Mouse (Mus musculus): Measurements from ENCODE around the gene Coq2. TPM values are rescaled to one million over a fixed set of nuclear protein-coding genes. Genes with fewer than 3 reads are reported as not detected.

Gene Coq2
- polyA plus RNA-seq, 1 experiment from 2014 or later: 61.8 TPM

Other genes starting within 250 kb of the Coq2 start
- gene Lin54, start 174.5 kb downstream of the Coq2 start, polyA plus RNA-seq (2014; fragmentation: Nextera tagmentation; extraction: Ambion mirVana): 12.3 and 12.5 TPM in 2 replicates
- 178 and 188 TPM in 2 replicates for gene Cops4, start 156.8 kb downstream of the Coq2 start, polyA plus RNA-seq (2014; fragmentation: Nextera tagmentation; extraction: Ambion mirVana)
- 8.6 TPM in 2 replicates for gene Plac8, start 102.9 kb downstream of the Coq2 start, polyA plus RNA-seq (2014; fragmentation: Nextera tagmentation; extraction: Ambion mirVana)
- 5.3 and 5.9 TPM in 2 replicates for gene Hpse, start 44.6 kb upstream of the Coq2 start, polyA plus RNA-seq (2014; fragmentation: Nextera tagmentation; extraction: Ambion mirVana)
- gene Helq, start 123.5 kb upstream of the Coq2 start, polyA plus RNA-seq (2014; fragmentation: Nextera tagmentation; extraction: Ambion mirVana): 9.6 and 15.4 TPM in 2 replicates
- 148 and 153 TPM in 2 replicates for gene Mrps18c, start 123.5 kb upstream of the Coq2 start, polyA plus RNA-seq (2014; fragmentation: Nextera tagmentation; extraction: Ambion mirVana)
- 17.2 and 20.7 TPM in 2 replicates for gene Abraxas1, start 145.8 kb upstream of the Coq2 start, polyA plus RNA-seq (2014; fragmentation: Nextera tagmentation; extraction: Ambion mirVana)
- 0.45 and 1.5 TPM in 2 replicates for gene Gpat3, start 170.6 kb upstream of the Coq2 start, polyA plus RNA-seq (2014; fragmentation: Nextera tagmentation; extraction: Ambion mirVana)